Mouse (Mus musculus) bone marrow macrophage, adult 2 months (primary cell): ENCODE data around the gene Frmd4a.

Source experiments
- CTCF ChIP-seq: IDR thresholded peaks from 2 replicates; pipeline ENCODE4 v1.5.1; 2012; ENCODE audit warnings: low read depth, mild to moderate bottlenecking, low read length, moderate library complexity
- POLR2A ChIP-seq: IDR thresholded peaks from 2 replicates; pipeline ENCODE4 v1.6.1; 2012; ENCODE audit warnings: mild to moderate bottlenecking, low read depth, low read length, borderline replicate concordance

GRCm38 (mm10) chr2:4226941-4227558 lies 209.5 kb downstream of the Frmd4a start:
- TF ChIP-seq POLR2A (no peak), CTCF (no peak)
